Mouse (Mus musculus): ENCODE results near the gene Rab11fip5.

- TF ChIP-seq POLR2A (IDR thresholded peaks at IDR 0.05; ENCODE audit: low read depth, low read length) (no peak), CTCF (IDR thresholded peaks at IDR 0.05; ENCODE audit: extremely low read depth, insufficient read length, insufficient replicate concordance, low read depth, low read length) (no peak)
These were observed 25.2 kb downstream of the Rab11fip5 start for GRCm38 (mm10) chr6:85349246-85349645.
